Mouse (Mus musculus) kidney, adult 2 months (tissue): ENCODE results near the gene Olfr1251. TPM values are rescaled to one million over a fixed set of nuclear protein-coding genes. Genes with fewer than 3 reads are reported as not detected.
"Not testable (repeated sequence)": the region's sequence is repeated elsewhere in the genome, so short reads cannot be mapped to it uniquely, and the experiment has no call there.

Experiments used
- DNase-seq: peaks from one replicate; pipeline ENCODE4 v3.0.0; 2021
- H3K27ac ChIP-seq: fragments of 200-500 bp; 2 replicates; pipeline ENCODE4 v1.5.1; 2012; ENCODE audit warnings: low read depth, low read length, control low read depth, inconsistent platforms; ENCODE audit not compliant: insufficient read depth
- H3K27me3 ChIP-seq: fragments of 200-500 bp; replicated peaks from 2 replicates; pipeline ENCODE4 v1.6.1; 2012; ENCODE audit warnings: mild to moderate bottlenecking, moderate library complexity, low read length, inconsistent platforms; ENCODE audit not compliant: control insufficient read depth, insufficient read depth
- H3K36me3 ChIP-seq: fragments of 200-500 bp; 2 replicates; pipeline ENCODE4 v1.6.1; 2012; ENCODE audit warnings: mild to moderate bottlenecking, moderate library complexity, low read length, inconsistent platforms; ENCODE audit not compliant: control insufficient read depth, insufficient read depth
- H3K4me1 ChIP-seq: fragments of 200-500 bp; 2 replicates; pipeline ENCODE4 v1.6.1; 2011; ENCODE audit warnings: low read length; ENCODE audit not compliant: control insufficient read depth, insufficient read depth
- H3K4me3 ChIP-seq: fragments of 200-500 bp; 2 replicates; pipeline ENCODE4 v1.5.1; 2011; ENCODE audit warnings: mild to moderate bottlenecking, low read depth, low read length, control low read depth; ENCODE audit not compliant: insufficient read depth
- CTCF ChIP-seq: fragments of 200-500 bp; conservative IDR thresholded peaks from 2 replicates; pipeline ENCODE4 v1.5.1; 2011; ENCODE audit warnings: low read depth, mild to moderate bottlenecking, control low read depth, low read length, moderate library complexity, mixed read lengths; ENCODE audit not compliant: insufficient read depth, insufficient read length
- POLR2A ChIP-seq: fragments of 200-500 bp; IDR thresholded peaks from one replicate; pipeline ENCODE4 v1.6.1; 2011; ENCODE audit warnings: low read depth, low read length, control low read depth
- whole genome bisulfite sequencing: fragments of 180-500 bp; shearing (Covaris S2); methylation state at CpG from one replicate; pipeline ENCODE4 v1.1.7; 2018; 5-methylcytosine and 5-hydroxymethylcytosine counted together
- polyA plus RNA-seq: library from polyadenylated mRNA; depleted of rRNA; stranded (reverse); fragments of >200 nt; gene quantifications from 2 replicates; pipeline ENCODE4 v1.2.3, GENCODE M21; 2012; rRNA removed

Gene Olfr1251
- polyA plus RNA-seq, result not detected in 2 replicates

DNA sequence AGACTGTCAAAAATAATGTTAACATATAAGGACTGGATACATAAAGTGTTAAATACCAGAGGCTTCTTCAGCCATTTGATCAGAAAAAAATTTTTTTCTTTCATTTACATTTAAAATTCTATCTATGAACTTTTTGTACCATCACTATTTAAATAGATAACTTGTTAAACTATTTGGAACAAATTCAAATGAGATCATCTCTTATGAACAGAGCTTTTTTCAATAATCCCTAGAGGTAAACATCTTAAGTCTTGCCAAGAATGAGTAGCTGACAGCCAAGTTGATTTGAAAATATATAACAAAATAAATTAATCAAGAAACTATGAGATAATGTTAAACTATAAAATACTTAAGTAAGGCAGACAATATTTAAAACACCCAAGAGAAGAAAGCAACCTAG lies at the start of gene Olfr1251:
Gene Olfr1251 (minus strand): TSS at position 101 of the 400 bp plus-strand sequence.
- Histone ChIP-seq H3K27me3 (no peaks in the 10 kb centered on the region), H3K4me3 (no peak within 1 kb of the TSS), H3K4me1 (no peaks in the 10 kb centered on the region), H3K27ac (no peak within 1 kb of the TSS), H3K36me3 (no peaks in the 10 kb centered on the region)
- no peak for TF ChIP-seq CTCF
- TF ChIP-seq POLR2A, result no peak
- DNase-seq, result no peak

GRCm38 (mm10) chr2:89691980-89692379 lies 20.2 kb upstream of the Olfr1251 start:
- Histone ChIP-seq H3K4me1 (no peaks in the 10 kb centered on the region), H3K27ac (no peak overlapping the region), H3K4me3 (no peak overlapping the region), H3K27me3 (no peaks in the 10 kb centered on the region), H3K36me3 (no peaks in the 10 kb centered on the region)
- TF ChIP-seq POLR2A (no peak), CTCF (no peak)
- WGBS, result 83% methylated on average over 6 of the region's 6 CpGs
- DNase-seq, result no peak

GRCm38 (mm10) chr2:89661367-89661766 lies 10.4 kb downstream of the Olfr1251 start, which contains the start of gene Olfr1250:
Gene Olfr1250 (minus strand): TSS chr2:89661467.
- H3K36me3 ChIP-seq, result no peaks in the 10 kb centered on the region
- TF ChIP-seq CTCF (no peak), POLR2A (no peak)
- no peak for DNase-seq
- no peaks in the 10 kb centered on the region for H3K27me3 ChIP-seq
- H3K4me1 ChIP-seq, result no peaks in the 10 kb centered on the region
- H3K4me3 ChIP-seq, result no peak within 1 kb of the TSS
- no peak within 1 kb of the TSS for H3K27ac ChIP-seq

DNA sequence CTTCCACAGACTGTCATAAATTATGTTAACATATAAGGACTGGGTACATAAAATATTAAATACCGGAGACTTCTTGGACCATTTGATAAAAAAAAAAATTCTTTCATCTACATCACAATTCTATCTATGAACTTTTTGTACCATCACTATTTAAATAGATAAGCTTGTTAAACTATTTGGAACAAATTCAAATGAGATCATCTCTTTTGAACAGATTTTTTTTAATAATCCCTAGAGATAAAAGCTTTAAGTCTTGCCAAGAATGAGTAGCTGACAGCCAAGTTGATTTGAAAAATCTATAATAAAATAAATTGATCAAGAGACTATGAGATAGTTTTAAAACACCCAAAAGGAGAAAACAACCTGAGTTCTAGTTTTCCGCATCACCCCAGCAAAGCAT lies 36.9 kb downstream of the Olfr1251 start, which contains the start of gene Olfr1249:
Gene Olfr1249 (minus strand): TSS at position 101 of the 400 bp plus-strand sequence.
- no peak within 1 kb of the TSS for H3K4me3 ChIP-seq
- H3K4me1 ChIP-seq, result no peaks in the 10 kb centered on the region
- 80% methylated on average over 2 of the region's 2 CpGs for WGBS
- TF ChIP-seq CTCF (no peak), POLR2A (no peak)
- H3K36me3 ChIP-seq, result no peaks in the 10 kb centered on the region
- H3K27me3 ChIP-seq, result no peaks in the 10 kb centered on the region; the same call in 1 of the 2 replicates
- DNase-seq, result no peak
- no peak within 1 kb of the TSS for H3K27ac ChIP-seq

DNA sequence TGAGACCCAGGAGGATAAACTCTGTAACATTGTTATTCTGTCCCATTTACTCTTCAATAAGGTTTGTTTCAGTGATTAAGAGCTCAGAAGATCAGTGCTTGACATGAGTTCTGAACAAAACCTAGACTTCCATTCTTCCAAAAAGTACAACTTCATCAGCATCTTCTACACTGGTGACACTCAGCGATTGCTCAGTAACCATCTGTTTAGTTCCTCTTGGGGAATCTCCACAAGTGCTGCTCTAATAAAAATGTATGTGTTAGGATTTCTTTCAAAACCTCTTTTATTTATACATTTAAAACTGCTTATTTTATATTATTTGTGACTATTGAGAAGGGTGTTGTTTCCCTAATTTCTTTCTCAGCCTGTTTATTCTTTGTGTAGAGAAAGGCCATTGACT lies 53.6 kb downstream of the Olfr1251 start, which contains the start of gene Olfr1248:
Gene Olfr1248 (minus strand): TSS at position 101 of the 400 bp plus-strand sequence.
- H3K36me3 ChIP-seq, H3K27ac ChIP-seq, DNase-seq, H3K27me3 ChIP-seq, H3K4me3 ChIP-seq, H3K4me1 ChIP-seq: not testable (repeated sequence)
- 88% methylated on average over 1 of the region's 1 CpGs for WGBS

Other genes with a start within 250 kb of the Olfr1251 start
- gene Olfr1240, start 228.9 kb downstream of the Olfr1251 start, polyA plus RNA-seq, result not detected in 2 replicates
- gene Olfr1241, start 184.8 kb downstream of the Olfr1251 start, polyA plus RNA-seq, result not detected in 2 replicates
- not detected in 2 replicates for gene Olfr1242, start 173.6 kb downstream of the Olfr1251 start, polyA plus RNA-seq
- gene Olfr1243, start 140.4 kb downstream of the Olfr1251 start, polyA plus RNA-seq, result not detected in 2 replicates
- gene Olfr1245, start 93.5 kb downstream of the Olfr1251 start, polyA plus RNA-seq, result not detected in 2 replicates
- gene Olfr1246, start 78.8 kb downstream of the Olfr1251 start, polyA plus RNA-seq, result not detected in 2 replicates
- gene Olfr1247, start 57.8 kb downstream of the Olfr1251 start, polyA plus RNA-seq, result not detected in 2 replicates
- not detected in 2 replicates for gene Olfr1248, start 53.7 kb downstream of the Olfr1251 start, polyA plus RNA-seq
- gene Olfr1249, start 37.0 kb downstream of the Olfr1251 start, polyA plus RNA-seq, result not detected in 2 replicates
- not detected in 2 replicates for gene Olfr1250, start 10.5 kb downstream of the Olfr1251 start, polyA plus RNA-seq
- not detected in 2 replicates for gene Olfr1252, start 53.1 kb upstream of the Olfr1251 start, polyA plus RNA-seq
- gene Olfr1253, start 85.2 kb upstream of the Olfr1251 start, polyA plus RNA-seq, result not detected in 2 replicates
- gene Olfr1254, start 121.7 kb upstream of the Olfr1251 start, polyA plus RNA-seq, result not detected in 2 replicates
- gene Olfr1255, start 140.1 kb upstream of the Olfr1251 start, polyA plus RNA-seq, result not detected in 2 replicates
- not detected in 2 replicates for gene Olfr1256, start 169.6 kb upstream of the Olfr1251 start, polyA plus RNA-seq
- not detected in 2 replicates for gene Olfr48, start 176.3 kb upstream of the Olfr1251 start, polyA plus RNA-seq
- not detected in 2 replicates for gene Olfr1257, start 206.5 kb upstream of the Olfr1251 start, polyA plus RNA-seq